In the genomic region with DNA sequence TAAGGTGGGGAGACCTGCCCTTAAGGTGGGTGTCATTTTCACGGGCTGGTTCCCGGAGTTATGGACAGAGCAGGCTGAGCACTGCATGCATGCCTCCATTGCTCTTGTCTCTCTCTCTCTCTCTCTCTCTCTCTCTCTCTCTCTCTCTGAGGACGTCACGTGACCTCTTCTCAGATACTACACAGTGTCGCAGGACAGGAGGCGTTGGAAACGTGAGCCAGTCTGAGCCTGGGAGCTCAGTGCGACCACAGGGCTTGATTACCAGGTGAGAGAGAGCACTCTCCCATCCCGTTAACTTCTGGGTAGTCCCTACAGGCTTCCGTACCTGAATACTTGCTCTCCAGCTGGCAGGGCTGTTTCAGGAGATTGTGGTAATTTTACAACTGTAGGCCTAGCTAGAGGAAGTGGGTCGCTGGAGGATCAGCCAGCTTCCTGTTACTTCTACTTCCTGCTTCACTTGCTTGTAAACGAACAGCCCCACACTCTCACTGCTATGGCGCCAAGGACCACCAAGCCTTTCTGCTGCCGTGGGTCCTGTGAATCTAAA, we compare ENCODE assay signal across 12 mouse cellular contexts. TPM values are rescaled to one million over a fixed set of nuclear protein-coding genes. Genes with fewer than 3 reads are reported as not detected.
DNase-seq lines count a peak whose midpoint lies in the region; ATAC-seq and TF ChIP-seq lines count a peak whose summit lies in the region.
"Had no signal": no experiment of that assay in that cellular context is flagged by ENCODE, and none has a peak within 500 bp of the region (broad histone marks: within the 10 kb centered on the region; RNA-seq: fewer than 3 reads in every experiment).

No protein-coding gene starts in this region.

- WGBS in heart, embryonic 11.5 days (ENCODE audit: insufficient replicate concordance): 52% methylated on average over 14 of the region's 14 CpGs
- WGBS in liver, embryonic 12.5 days (ENCODE audit: insufficient replicate concordance): 41% methylated on average over 14 of the region's 14 CpGs
- 74% methylated on average over 14 of the region's 14 CpGs for WGBS in hindbrain, postnatal 0 days
- 81% methylated on average over 14 of the region's 14 CpGs for WGBS in midbrain, embryonic 11.5 days

- no peak overlapping the region for H3K27ac ChIP-seq in heart, embryonic 11.5 days (ENCODE audit: low read depth, low read length)
- no peak overlapping the region for H3K27ac ChIP-seq in liver, embryonic 12.5 days
- H3K27ac ChIP-seq in hindbrain, postnatal 0 days: no peak overlapping the region
- no peak overlapping the region for H3K27ac ChIP-seq in midbrain, embryonic 11.5 days (ENCODE audit: low read depth, low read length)

- peak overlapping the region; percentile 19; the same call in 1 of the 2 replicates for H3K4me2 ChIP-seq in heart, embryonic 11.5 days
- H3K4me2 ChIP-seq in liver, embryonic 12.5 days: 0 out of 2 replicates have a peak overlapping the region, but pooled peaks have one; percentile 8
- H3K4me2 ChIP-seq in hindbrain, postnatal 0 days (ENCODE audit: low read depth, low read length): no peak overlapping the region
- H3K4me2 ChIP-seq in midbrain, embryonic 11.5 days: no peak overlapping the region

- 0 out of 2 replicates have a peak, but pooled peaks cover 6% of the 10 kb centered on the region for H3K4me1 ChIP-seq in heart, embryonic 11.5 days (ENCODE audit: control insufficient read depth, insufficient read depth, low read length)
- H3K4me1 ChIP-seq in G1E (ENCODE audit: insufficient read depth, low read depth, low read length): peaks cover 13% of the 10 kb centered on the region
- H3K4me1 ChIP-seq in liver, embryonic 12.5 days: no peaks in the 10 kb centered on the region
- H3K4me1 ChIP-seq in hindbrain, postnatal 0 days (ENCODE audit: insufficient read depth, low read length): no peaks in the 10 kb centered on the region
- H3K4me1 ChIP-seq in midbrain, embryonic 11.5 days (ENCODE audit: control insufficient read depth, insufficient read depth, low read length): no peaks in the 10 kb centered on the region

- no peaks in the 10 kb centered on the region for H3K9me3 ChIP-seq in heart, embryonic 11.5 days (replicated peaks; ENCODE audit: control insufficient read depth, low read length)
- no peaks in the 10 kb centered on the region for H3K9me3 ChIP-seq in G1E (replicated peaks)
- no peaks in the 10 kb centered on the region for H3K9me3 ChIP-seq in liver, embryonic 12.5 days (replicated peaks)
- H3K9me3 ChIP-seq in hindbrain, postnatal 0 days (ENCODE audit: low read length): no peaks in the 10 kb centered on the region
- no peaks in the 10 kb centered on the region for H3K9me3 ChIP-seq in midbrain, embryonic 11.5 days (ENCODE audit: control insufficient read depth, low read length)

- intact Hi-C loops in heart, postnatal 14 days (cut with DNase I): no loop called here

- no peak for ATAC-seq in heart, embryonic 11.5 days (replicated peaks; ENCODE audit: insufficient number of reproducible peaks, low FRiP score, low TSS enrichment)
- peak; percentile 89 for ATAC-seq in G1E (ENCODE audit: extremely low read depth, insufficient number of reproducible peaks, low FRiP score, poor library complexity, severe bottlenecking)
- no peak for ATAC-seq in liver, embryonic 12.5 days
- no peak for ATAC-seq in hindbrain, postnatal 0 days
- ATAC-seq in midbrain, embryonic 11.5 days (ENCODE audit: low FRiP score): no peak
- ATAC-seq: hindbrain, embryonic 16.5 days; midbrain, embryonic 16.5 days had no signal

- H3K4me3 ChIP-seq in heart, embryonic 11.5 days (ENCODE audit: low read depth, low read length): no peak overlapping the region
- peak overlapping the region; percentile 45; the same call in 1 of the 2 replicates for H3K4me3 ChIP-seq in G1E (ENCODE audit: low read depth, low read length)
- no peak overlapping the region for H3K4me3 ChIP-seq in liver, embryonic 12.5 days
- no peak overlapping the region for H3K4me3 ChIP-seq in hindbrain, postnatal 0 days (ENCODE audit: low read length)
- H3K4me3 ChIP-seq in midbrain, embryonic 11.5 days (ENCODE audit: low read depth, low read length): no peak overlapping the region

- no peaks in the 10 kb centered on the region for H3K27me3 ChIP-seq in heart, embryonic 11.5 days (ENCODE audit: control insufficient read depth, insufficient read depth, low read length)
- H3K27me3 ChIP-seq in G1E (ENCODE audit: insufficient read depth, low read length): peaks cover 21% of the 10 kb centered on the region
- H3K27me3 ChIP-seq in liver, embryonic 12.5 days (replicated peaks): no peaks in the 10 kb centered on the region
- no peaks in the 10 kb centered on the region for H3K27me3 ChIP-seq in hindbrain, postnatal 0 days (ENCODE audit: insufficient read depth, low read length)
- H3K27me3 ChIP-seq in midbrain, embryonic 11.5 days (ENCODE audit: control insufficient read depth, insufficient read depth, low read length): no peaks in the 10 kb centered on the region

- DNase-seq in heart, postnatal 14 days: no peak
- peak; percentile 20 for DNase-seq in G1E (ENCODE audit: low spot score)
- DNase-seq in natural killer cell, adult 2 months (ENCODE audit: low spot score in 2 of 2): peak; percentile 20 to 25
- no peak for DNase-seq in hindbrain, postnatal 0 days (ENCODE audit: low spot score)
- DNase-seq in midbrain, embryonic 11.5 days (ENCODE audit: low spot score, missing footprints): no peak
- no peak for DNase-seq in urinary bladder, adult 18-20 months (ENCODE audit: low spot score in 2 of 2)
- DNase-seq: adrenal gland, adult 8-10 months; cerebellum, postnatal 36 days had no signal

- H3K36me3 ChIP-seq in heart, embryonic 11.5 days (ENCODE audit: control insufficient read depth, insufficient read depth, low read length): no peaks in the 10 kb centered on the region
- H3K36me3 ChIP-seq in G1E (replicated peaks): no peaks in the 10 kb centered on the region
- no peaks in the 10 kb centered on the region for H3K36me3 ChIP-seq in liver, embryonic 12.5 days
- H3K36me3 ChIP-seq in hindbrain, postnatal 0 days (ENCODE audit: insufficient read depth, low read length): no peaks in the 10 kb centered on the region
- no peaks in the 10 kb centered on the region for H3K36me3 ChIP-seq in midbrain, embryonic 11.5 days (ENCODE audit: control insufficient read depth, insufficient read depth, low read length)

- TF ChIP-seq CTCF in G1E (IDR thresholded peaks at IDR 0.05; ENCODE audit: low read depth, low read length): no peak
- TF ChIP-seq CTCF in hindbrain, postnatal 0 days (IDR thresholded peaks at IDR 0.05; ENCODE audit: low read depth): no peak

- peak overlapping the region; percentile 31 for H3K9ac ChIP-seq in heart, embryonic 11.5 days (ENCODE audit: low read depth, low read length)
- no peak overlapping the region for H3K9ac ChIP-seq in liver, embryonic 12.5 days
- no peak overlapping the region for H3K9ac ChIP-seq in hindbrain, postnatal 0 days (replicated peaks; ENCODE audit: low read length)
- no peak overlapping the region for H3K9ac ChIP-seq in midbrain, embryonic 11.5 days (ENCODE audit: low read length)

RNA-seq across cellular contexts. Expression of a gene that starts 30.4 kb away (rescaled TPM):
- 16.0 and 21.7 TPM in 2 replicates for polyA plus RNA-seq in heart, embryonic 11.5 days (2014; fragmentation: Nextera tagmentation; extraction: Ambion mirVana)
- 10 to 100 TPM; 22.4 to 28.4 TPM for total RNA-seq in heart, postnatal 14 days (2021)
- total RNA-seq in G1E (2014; fragmentation: Nextera tagmentation): 29.0 and 53.4 TPM in 2 replicates
- total RNA-seq in G1E (2017): 42.8 and 48.2 TPM in 2 replicates
- 14.3 and 16.9 TPM in 2 replicates for polyA plus RNA-seq in G1E (2012)
- polyA plus RNA-seq in liver, embryonic 12.5 days (2016; fragmentation: Nextera tagmentation; extraction: Ambion mirVana): 26.7 and 26.9 TPM in 2 replicates
- total RNA-seq in hindbrain, postnatal 0 days (2014; rRNA removed): 48.5 and 63.1 TPM in 2 replicates
- polyA plus RNA-seq in hindbrain, postnatal 0 days (2015; fragmentation: Nextera tagmentation; extraction: Ambion mirVana): 49.9 and 52.6 TPM in 2 replicates
- polyA plus RNA-seq in midbrain, embryonic 11.5 days (2014; fragmentation: Nextera tagmentation; extraction: Ambion mirVana): 32.9 and 37.8 TPM in 2 replicates

RNA-seq across cellular contexts. Expression of a gene that starts 31.1 kb away (rescaled TPM):
- 43.1 and 45.3 TPM in 2 replicates for polyA plus RNA-seq in heart, embryonic 11.5 days (2014; fragmentation: Nextera tagmentation; extraction: Ambion mirVana)
- total RNA-seq in heart, postnatal 14 days (2021): 10 to 100 TPM; 36.1 to 40.1 TPM
- total RNA-seq in G1E (2014; fragmentation: Nextera tagmentation) (57.6 and 81.9 TPM in 2 replicates), G1E (2017) (85.8 and 85.9 TPM in 2 replicates)
- 2.0 and 5.4 TPM in 2 replicates for polyA plus RNA-seq in G1E (2012)
- polyA plus RNA-seq in liver, embryonic 12.5 days (2016; fragmentation: Nextera tagmentation; extraction: Ambion mirVana): 24.4 and 26.4 TPM in 2 replicates
- 80.6 and 93.8 TPM in 2 replicates for total RNA-seq in hindbrain, postnatal 0 days (2014; rRNA removed)
- polyA plus RNA-seq in hindbrain, postnatal 0 days (2015; fragmentation: Nextera tagmentation; extraction: Ambion mirVana): 82.3 and 84.4 TPM in 2 replicates
- 64.6 and 81.3 TPM in 2 replicates for polyA plus RNA-seq in midbrain, embryonic 11.5 days (2014; fragmentation: Nextera tagmentation; extraction: Ambion mirVana)

RNA-seq across cellular contexts. Expression of a gene that starts 44.7 kb away (rescaled TPM):
- 11.8 and 12.6 TPM in 2 replicates for polyA plus RNA-seq in heart, embryonic 11.5 days (2014; fragmentation: Nextera tagmentation; extraction: Ambion mirVana)
- 1 to 10 TPM; 7.5 to 8.5 TPM for total RNA-seq in heart, postnatal 14 days (2021)
- total RNA-seq in G1E (2014; fragmentation: Nextera tagmentation): 5.0 and 11.0 TPM in 2 replicates
- total RNA-seq in G1E (2017): 3.0 and 3.8 TPM in 2 replicates
- polyA plus RNA-seq in G1E (2012): 8.2 and 10.5 TPM in 2 replicates
- 4.0 and 5.1 TPM in 2 replicates for polyA plus RNA-seq in liver, embryonic 12.5 days (2016; fragmentation: Nextera tagmentation; extraction: Ambion mirVana)
- 8.2 and 15.3 TPM in 2 replicates for total RNA-seq in hindbrain, postnatal 0 days (2014; rRNA removed)
- 7.4 and 7.9 TPM in 2 replicates for polyA plus RNA-seq in hindbrain, postnatal 0 days (2015; fragmentation: Nextera tagmentation; extraction: Ambion mirVana)
- polyA plus RNA-seq in midbrain, embryonic 11.5 days (2014; fragmentation: Nextera tagmentation; extraction: Ambion mirVana): 8.8 and 9.3 TPM in 2 replicates

Comparison
In these comparisons a context has a peak if more than half of its experiments do, and no peak if none do; other contexts are left out.
1. H3K4me2 ChIP-seq: peak in heart, embryonic 11.5 days (single experiment) and liver, embryonic 12.5 days (single experiment); none in hindbrain, postnatal 0 days (single experiment) and midbrain, embryonic 11.5 days (single experiment).
2. DNase-seq: peak in G1E (single experiment) and natural killer cell, adult 2 months (2 of 2); none in heart, postnatal 14 days (0 of 2), hindbrain, postnatal 0 days (single experiment), midbrain, embryonic 11.5 days (single experiment) and urinary bladder, adult 18-20 months (0 of 2).